29 mouse cellular contexts compared by ENCODE assay signal in the genomic region with DNA sequence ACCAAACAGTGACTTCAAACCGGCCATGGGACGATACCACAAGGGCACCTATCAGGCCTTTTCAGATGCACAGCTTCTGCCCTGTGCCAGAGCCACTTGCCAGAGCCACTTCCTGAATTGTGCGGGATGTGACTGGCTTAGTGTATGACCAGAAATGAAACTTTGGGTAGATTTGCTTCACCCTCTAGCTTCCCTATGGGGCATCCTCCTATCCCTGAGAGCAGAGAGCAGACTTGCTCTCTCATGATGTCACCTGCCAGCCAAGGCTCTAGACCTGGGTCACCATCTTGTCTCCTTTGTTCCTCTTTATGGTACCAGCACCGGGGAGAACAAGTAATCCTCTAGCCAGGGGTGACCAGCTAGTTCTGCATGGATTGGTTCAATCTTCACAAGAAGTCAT. TPM values are rescaled to one million over a fixed set of nuclear protein-coding genes. Genes with fewer than 3 reads are reported as not detected.
DNase-seq lines count a peak whose midpoint lies in the region; ATAC-seq and TF ChIP-seq lines count a peak whose summit lies in the region.
"Had no signal": no experiment of that assay in that cellular context is flagged by ENCODE, and none has a peak within 500 bp of the region (broad histone marks: within the 10 kb centered on the region; RNA-seq: fewer than 3 reads in every experiment).

No protein-coding gene starts in this region.

- no peaks in the 10 kb centered on the region for H3K4me1 ChIP-seq in liver, postnatal 0 days (ENCODE audit: insufficient read depth)
- H3K4me1 ChIP-seq in liver, embryonic 12.5 days = no peaks in the 10 kb centered on the region
- H3K4me1 ChIP-seq: embryonic facial prominence, embryonic 10.5 days; forebrain, embryonic 15.5 days; hindbrain, embryonic 15.5 days; limb, embryonic 13.5 days; liver, embryonic 13.5 days; lung, embryonic 15.5 days; neural tube, embryonic 13.5 days; stomach, embryonic 15.5 days had no signal

- H3K4me3 ChIP-seq in liver, postnatal 0 days (ENCODE audit: low read depth, low read length) = no peak overlapping the region
- no peak overlapping the region for H3K4me3 ChIP-seq in liver, embryonic 12.5 days
- H3K4me3 ChIP-seq: embryonic facial prominence, embryonic 10.5 days; forebrain, embryonic 15.5 days; hindbrain, embryonic 15.5 days; limb, embryonic 13.5 days; liver, embryonic 13.5 days; lung, embryonic 15.5 days; megakaryocyte, embryonic 14.5 days; myocyte; neural tube, embryonic 13.5 days; stomach, embryonic 15.5 days had no signal

- H3K27ac ChIP-seq in liver, postnatal 0 days (ENCODE audit: low read depth) = peak overlapping the region; percentile 11; the same call in 1 of the 2 replicates
- H3K27ac ChIP-seq in liver, embryonic 12.5 days = no peak overlapping the region
- H3K27ac ChIP-seq: embryonic facial prominence, embryonic 10.5 days; forebrain, embryonic 15.5 days; hindbrain, embryonic 15.5 days; limb, embryonic 13.5 days; liver, embryonic 13.5 days; lung, embryonic 15.5 days; neural tube, embryonic 13.5 days; stomach, embryonic 15.5 days had no signal

- no peaks in the 10 kb centered on the region for H3K9me3 ChIP-seq in liver, postnatal 0 days (ENCODE audit: low read length)
- H3K9me3 ChIP-seq in liver, embryonic 12.5 days (replicated peaks) = no peaks in the 10 kb centered on the region
- H3K9me3 ChIP-seq: embryonic facial prominence, embryonic 10.5 days; forebrain, embryonic 15.5 days; hindbrain, embryonic 15.5 days; limb, embryonic 13.5 days; liver, embryonic 13.5 days; lung, embryonic 15.5 days; neural tube, embryonic 13.5 days; stomach, embryonic 15.5 days had no signal

- no peak for TF ChIP-seq EP300 in liver, postnatal 0 days (IDR thresholded peaks at IDR 0.05; ENCODE audit: low read depth)

- H3K4me2 ChIP-seq in liver, postnatal 0 days (ENCODE audit: low read depth, low read length) = no peak overlapping the region
- no peak overlapping the region for H3K4me2 ChIP-seq in liver, embryonic 12.5 days
- H3K4me2 ChIP-seq: forebrain, embryonic 15.5 days; hindbrain, embryonic 15.5 days; limb, embryonic 13.5 days; liver, embryonic 13.5 days; lung, embryonic 15.5 days; neural tube, embryonic 13.5 days; stomach, embryonic 15.5 days had no signal

- H3K9ac ChIP-seq in liver, postnatal 0 days (replicated peaks) = no peak overlapping the region
- H3K9ac ChIP-seq in liver, embryonic 12.5 days = no peak overlapping the region
- H3K9ac ChIP-seq: forebrain, embryonic 15.5 days; hindbrain, embryonic 15.5 days; limb, embryonic 13.5 days; liver, embryonic 13.5 days; lung, embryonic 15.5 days; neural tube, embryonic 13.5 days; stomach, embryonic 15.5 days had no signal

- H3K36me3 ChIP-seq in liver, postnatal 0 days (replicated peaks; ENCODE audit: insufficient read depth, low read length) = no peaks in the 10 kb centered on the region
- no peaks in the 10 kb centered on the region for H3K36me3 ChIP-seq in liver, embryonic 12.5 days
- H3K36me3 ChIP-seq: embryonic facial prominence, embryonic 10.5 days; forebrain, embryonic 15.5 days; hindbrain, embryonic 15.5 days; limb, embryonic 13.5 days; liver, embryonic 13.5 days; lung, embryonic 15.5 days; neural tube, embryonic 13.5 days; stomach, embryonic 15.5 days had no signal

- peak; percentile 26; the same call in 1 of the 2 replicates for ATAC-seq in liver, postnatal 0 days
- ATAC-seq in liver, embryonic 12.5 days = no peak
- ATAC-seq in megakaryocyte progenitor cell, adult 5-6 weeks (replicated peaks; ENCODE audit: poor library complexity) = peak; percentile 92
- ATAC-seq: forebrain, embryonic 15.5 days had no signal

- DNase-seq in liver, postnatal 0 days = no peak
- DNase-seq in B cell, adult 2 months = peak; percentile 29 to 33
- DNase-seq in brain, adult 2 months (ENCODE audit: low read depth, low spot score) = peak; percentile 25
- DNase-seq in urinary bladder, postnatal 14 days (ENCODE audit: low spot score) = no peak
- DNase-seq in adrenal gland, postnatal 36 days = no peak
- DNase-seq in T-cell, adult 2 months (ENCODE audit: low spot score) = no peak
- DNase-seq: adrenal gland, postnatal 14 days; cerebellum, adult 9-10 months; gastrocnemius, postnatal 14 days; heart, postnatal 36 days; kidney, adult 8-10 months; kidney, postnatal 10 days; liver, embryonic 13.5 days; midbrain, embryonic 14.5 days; retina, postnatal 1 day; right cerebral cortex, postnatal 25 days; spleen, adult 18-20 months; thymus, postnatal 4 days had no signal

- no peak for TF ChIP-seq CTCF in liver, postnatal 0 days (IDR thresholded peaks at IDR 0.05; ENCODE audit: low read depth)

- WGBS in liver, postnatal 0 days (ENCODE audit: insufficient replicate concordance) = 51% methylated on average over 4 of the region's 4 CpGs
- WGBS in liver, embryonic 12.5 days (ENCODE audit: insufficient replicate concordance) = 62% methylated on average over 4 of the region's 4 CpGs

- H3K27me3 ChIP-seq in liver, postnatal 0 days (ENCODE audit: insufficient read depth, low read length) = no peaks in the 10 kb centered on the region
- no peaks in the 10 kb centered on the region for H3K27me3 ChIP-seq in liver, embryonic 12.5 days (replicated peaks)
- H3K27me3 ChIP-seq: forebrain, embryonic 15.5 days; hindbrain, embryonic 15.5 days; limb, embryonic 13.5 days; liver, embryonic 13.5 days; lung, embryonic 15.5 days; neural tube, embryonic 13.5 days; stomach, embryonic 15.5 days had no signal

RNA-seq across cellular contexts. Expression of gene Cdh23, which starts 10.0 kb away (rescaled TPM):
- 0.28 and 0.40 TPM in 2 replicates for polyA plus RNA-seq in liver, postnatal 0 days (2015; fragmentation: Nextera tagmentation; extraction: Ambion mirVana)
- 0.19 and 0.23 TPM in 2 replicates for polyA plus RNA-seq in liver, embryonic 12.5 days (2016; fragmentation: Nextera tagmentation; extraction: Ambion mirVana)
- total RNA-seq in megakaryocyte progenitor cell, adult 5-6 weeks (2015) = 0.07 and 0.22 TPM in 2 replicates
- 0.03 and 0.21 TPM in 2 replicates for total RNA-seq in megakaryocyte progenitor cell, adult 5-6 weeks (2017)
- 1 to 10 TPM in 1 of 2 experiments, under 1 TPM in 1; 0.79 to 2.0 TPM for total RNA-seq in adrenal gland, postnatal 36 days (2021)

RNA-seq across cellular contexts. Expression of gene Slc29a3, which starts 46.3 kb away (rescaled TPM):
- 3.4 and 3.9 TPM in 2 replicates for polyA plus RNA-seq in liver, postnatal 0 days (2015; fragmentation: Nextera tagmentation; extraction: Ambion mirVana)
- 3.6 and 4.2 TPM in 2 replicates for polyA plus RNA-seq in liver, embryonic 12.5 days (2016; fragmentation: Nextera tagmentation; extraction: Ambion mirVana)
- 34.4 and 42.0 TPM in 2 replicates for total RNA-seq in megakaryocyte progenitor cell, adult 5-6 weeks (2015)
- 12.2 and 12.5 TPM in 2 replicates for total RNA-seq in megakaryocyte progenitor cell, adult 5-6 weeks (2017)
- total RNA-seq in adrenal gland, postnatal 36 days (2021) = 10 to 100 TPM; 28.8 to 38.7 TPM

Comparison
In these comparisons a context has a peak if more than half of its experiments do, and no peak if none do; other contexts are left out.
1. DNase-seq: peak in B cell, adult 2 months (2 of 2) and brain, adult 2 months (single experiment); none in liver, postnatal 0 days (single experiment), urinary bladder, postnatal 14 days (single experiment), adrenal gland, postnatal 36 days (0 of 2) and T-cell, adult 2 months (single experiment).